Mouse (Mus musculus) CH12.LX (cell line): ENCODE results near the gene Zscan21. TPM values are rescaled to one million over a fixed set of nuclear protein-coding genes. Genes with fewer than 3 reads are reported as not detected.
A peak's percentile ranks its signal among the peaks of the same experiment; 100 is the strongest.

Source experiments
- DNase-seq: peaks from one replicate; pipeline ENCODE4 v3.0.0-alpha.2; 2013; ENCODE audit errors: extremely low read depth
- H3K27ac ChIP-seq: 2 replicates; pipeline ENCODE4 v1.5.1; 2012; ENCODE audit warnings: low read depth, mild to moderate bottlenecking, control low read depth, moderate library complexity; ENCODE audit not compliant: insufficient read depth
- H3K27me3 ChIP-seq: replicated peaks from 2 replicates; pipeline ENCODE3; 2012; ENCODE audit warnings: inconsistent platforms
- H3K36me3 ChIP-seq, 2 experiments: replicated peaks in 1 of 2; 2 replicates each; pipeline versions ENCODE3 to v1.6.1; 2012; ENCODE audit warnings: inconsistent platforms in 1 of 2, low read length in 1 of 2, mild to moderate bottlenecking in 1 of 2, mixed read lengths in 1 of 2, moderate library complexity in 1 of 2; ENCODE audit not compliant: control insufficient read depth in 1 of 2, insufficient read depth in 1 of 2
- H3K4me1 ChIP-seq, 2 experiments: 2 replicates each; pipeline ENCODE4 v1.6.1; 2012; ENCODE audit warnings: inconsistent platforms in 1 of 2, moderate library complexity in 1 of 2; ENCODE audit not compliant: insufficient read depth in 2 of 2, control insufficient read depth in 1 of 2
- H3K4me2 ChIP-seq: 2 replicates; pipeline ENCODE4 v1.6.1; 2012; ENCODE audit warnings: low read depth, mild to moderate bottlenecking, control low read depth; ENCODE audit not compliant: poor library complexity, insufficient read depth, severe bottlenecking
- H3K4me3 ChIP-seq, 3 experiments: fragments of 150-350 bp in 1 of 3; sonication (generic) in 1 of 3; replicated peaks in 1 of 3; 2 replicates each; pipeline versions ENCODE3 to v1.5.1; 2011 to 2012; ENCODE audit warnings: low read depth in 2 of 3, low read length in 2 of 3, mild to moderate bottlenecking in 2 of 3, moderate library complexity in 2 of 3, control low read depth in 1 of 3, improper control_type of control experiment in 1 of 3, inconsistent platforms in 1 of 3, mixed read lengths in 1 of 3; ENCODE audit not compliant: poor library complexity in 1 of 3
- H3K79me2 ChIP-seq: replicated peaks from 2 replicates; pipeline ENCODE4 v1.6.1; 2012; ENCODE audit warnings: mild to moderate bottlenecking, moderate library complexity; ENCODE audit not compliant: control insufficient read depth, poor library complexity, insufficient read depth, severe bottlenecking; ENCODE audit errors: extremely low read depth
- H3K9ac ChIP-seq: 2 replicates; pipeline ENCODE4 v1.6.1; 2012; ENCODE audit warnings: low read depth, mild to moderate bottlenecking, control low read depth, moderate library complexity; ENCODE audit not compliant: insufficient read depth
- H3K9me3 ChIP-seq: replicated peaks from 2 replicates; pipeline ENCODE3; 2012; ENCODE audit warnings: low read length, inconsistent platforms, mixed read lengths
- CHD1 ChIP-seq: IDR thresholded peaks from 2 replicates; pipeline ENCODE4 v1.6.1; 2012; ENCODE audit warnings: low read depth, low read length, improper control_type of control experiment, inconsistent platforms
- CTCF ChIP-seq, 2 experiments: IDR thresholded peaks in 1 of 2; conservative IDR thresholded peaks in 1 of 2; 2 replicates each; pipeline ENCODE4 v1.5.1; 2011 to 2012; ENCODE audit warnings: low read depth in 2 of 2, low read length in 2 of 2, improper control_type of control experiment in 1 of 2, inconsistent platforms in 1 of 2, mild to moderate bottlenecking in 1 of 2, moderate library complexity in 1 of 2
- E2F4 ChIP-seq: IDR thresholded peaks from 2 replicates; pipeline ENCODE4 v1.6.1; 2011; ENCODE audit warnings: low read depth, low read length, improper control_type of control experiment; ENCODE audit not compliant: insufficient replicate concordance
- EP300 ChIP-seq: IDR thresholded peaks from 2 replicates; pipeline ENCODE4 v1.6.1; 2011; ENCODE audit warnings: low read length, improper control_type of control experiment
- ETS1 ChIP-seq: conservative IDR thresholded peaks from 2 replicates; pipeline ENCODE4 v1.6.1; 2012; ENCODE audit warnings: low read depth, mild to moderate bottlenecking, inconsistent platforms, low read length, improper control_type of control experiment, moderate library complexity
- GABPA ChIP-seq: IDR thresholded peaks from 2 replicates; pipeline ENCODE4 v1.6.1; 2012; ENCODE audit warnings: low read depth, low read length, improper control_type of control experiment, inconsistent platforms; ENCODE audit not compliant: insufficient replicate concordance
- IRF4 ChIP-seq: IDR thresholded peaks from 2 replicates; pipeline ENCODE4 v1.6.1; 2014; ENCODE audit warnings: low read depth, mild to moderate bottlenecking, inconsistent platforms, low read length, improper control_type of control experiment
- JUND ChIP-seq: conservative IDR thresholded peaks from 2 replicates; pipeline ENCODE4 v1.6.1; 2011; ENCODE audit warnings: low read depth, low read length, improper control_type of control experiment
- KAT2A ChIP-seq: IDR thresholded peaks from 2 replicates; pipeline ENCODE4 v1.6.1; 2012; ENCODE audit warnings: low read length, improper control_type of control experiment, inconsistent platforms; ENCODE audit not compliant: insufficient replicate concordance
- MAZ ChIP-seq: IDR thresholded peaks from 2 replicates; pipeline ENCODE4 v1.6.1; 2012; ENCODE audit warnings: low read depth, mild to moderate bottlenecking, inconsistent platforms, low read length, improper control_type of control experiment, moderate library complexity
- MYC ChIP-seq: IDR thresholded peaks from 2 replicates; pipeline ENCODE4 v1.6.1; 2011; ENCODE audit warnings: low read depth, mild to moderate bottlenecking, improper control_type of control experiment, low read length
- NELFE ChIP-seq: IDR thresholded peaks from 2 replicates; pipeline ENCODE4 v1.6.1; 2011; ENCODE audit warnings: low read depth, low read length, improper control_type of control experiment
- PAX5 ChIP-seq: IDR thresholded peaks from 2 replicates; pipeline ENCODE4 v1.6.1; 2012; ENCODE audit warnings: low read length, inconsistent platforms, mixed read lengths
- POLR2A ChIP-seq: IDR thresholded peaks from 2 replicates; pipeline ENCODE4 v1.6.1; 2011; ENCODE audit warnings: low read depth, mild to moderate bottlenecking, improper control_type of control experiment, low read length
- RAD21 ChIP-seq: IDR thresholded peaks from 2 replicates; pipeline ENCODE4 v1.6.1; 2011; ENCODE audit warnings: low read depth, mild to moderate bottlenecking, low read length, improper control_type of control experiment, moderate library complexity
- SMC3 ChIP-seq: IDR thresholded peaks from 2 replicates; pipeline ENCODE4 v1.6.1; 2011; ENCODE audit warnings: low read depth, low read length, improper control_type of control experiment
- TBP ChIP-seq: conservative IDR thresholded peaks from 2 replicates; pipeline ENCODE4 v1.6.1; 2011; ENCODE audit warnings: low read depth, low read length, improper control_type of control experiment
- TCF12 ChIP-seq: IDR thresholded peaks from 2 replicates; pipeline ENCODE4 v1.6.1; 2014; ENCODE audit warnings: low read depth, mild to moderate bottlenecking, inconsistent platforms, low read length, improper control_type of control experiment
- UBTF ChIP-seq: IDR thresholded peaks from 2 replicates; pipeline ENCODE4 v1.6.1; 2012; ENCODE audit warnings: low read depth, mild to moderate bottlenecking, inconsistent platforms, low read length, improper control_type of control experiment, moderate library complexity
- ZC3H11A ChIP-seq: IDR thresholded peaks from 2 replicates; pipeline ENCODE4 v1.6.1; 2012; ENCODE audit warnings: low read depth, mild to moderate bottlenecking, inconsistent platforms, low read length, improper control_type of control experiment
- ZKSCAN1 ChIP-seq: IDR thresholded peaks from 2 replicates; pipeline ENCODE4 v1.6.1; 2012; ENCODE audit warnings: low read depth, inconsistent platforms, low read length, improper control_type of control experiment, borderline replicate concordance
- ZMIZ1 ChIP-seq: IDR thresholded peaks from 2 replicates; pipeline ENCODE4 v1.6.1; 2012; ENCODE audit warnings: low read depth, mild to moderate bottlenecking, inconsistent platforms, low read length, improper control_type of control experiment
- ZNF384 ChIP-seq: IDR thresholded peaks from 2 replicates; pipeline ENCODE4 v1.6.1; 2012; ENCODE audit warnings: low read depth, low read length, improper control_type of control experiment, inconsistent platforms
- dilution Hi-C: fragments of 300-500 bp; cut with MboI; formaldehyde crosslinking; loops from 2 replicates; pipeline ENCODE4 v1.14.3; 2020; ENCODE audit warnings: low sequenced_read_pairs; ENCODE audit not compliant: extremely low pct_unique_long_range_greater_than_20kb, extremely low pct_ligation_motif_present
- in situ Hi-C: fragments of 300-500 bp; cut with MboI; formaldehyde crosslinking; loops from 3 replicates; pipeline ENCODE4 v1.14.3; 2019; ENCODE audit warnings: low sequenced_read_pairs, low pct_ligation_motif_present, low pct_unique_long_range_greater_than_20kb, mixed read lengths
- polyA plus RNA-seq: library from polyadenylated mRNA; unstranded; fragments of >175 nt; gene quantifications from 2 replicates; pipeline ENCODE4 v1.2.1, GENCODE M21; 2012; ENCODE audit warnings: low read depth; ENCODE audit not compliant: insufficient read length
- total RNA-seq, 2 experiments: library from RNA; depleted of rRNA; stranded (reverse); fragments of 300-350 nt in 1 of 2; fragments of >200 nt in 1 of 2; gene quantifications; 2 replicates each; pipeline ENCODE4 v1.2.3; 2012 to 2014

Gene Zscan21
- total and polyA plus RNA-seq, 3 experiments = 9.0 to 12.1 (median 9.6) TPM

- peak overlapping the region; percentile 83 for H3K9ac ChIP-seq
- in situ Hi-C loops = no loop called here
- no peaks in the 10 kb centered on the region for H3K27me3 ChIP-seq
- H3K9me3 ChIP-seq = no peaks in the 10 kb centered on the region
- peaks cover 7 to 17% of the 10 kb centered on the region in 2 experiments for H3K4me1 ChIP-seq
- peaks cover 6% of the 10 kb centered on the region for H3K79me2 ChIP-seq
- TF ChIP-seq JUND (no peak), GABPA (no peak), RAD21 (no peak), ZMIZ1 (no peak), PAX5 (no peak), IRF4 (no peak), ZNF384 (no peak), TCF12 (no peak), MAZ (no peak), SMC3 (no peak), CHD1 (no peak), ZC3H11A (no peak)
- peak overlapping the region; percentile 71 to 74 (median 71) for H3K4me3 ChIP-seq
- H3K27ac ChIP-seq = peak overlapping the region; percentile 53
- dilution Hi-C loops = no loop called here
- H3K4me2 ChIP-seq = peak overlapping the region; percentile 81
- peaks cover 7 to 9% of the 10 kb centered on the region in 2 experiments for H3K36me3 ChIP-seq
- DNase-seq = peak; percentile 27
These were observed 704 bp downstream of the Zscan21 start for GRCm38 (mm10) chr5:138117199-138118015.

- H3K4me3 ChIP-seq = peak overlapping the region; percentile 71 to 74 (median 71)
- no peak for DNase-seq
These were observed 1.3 kb downstream of the Zscan21 start for GRCm38 (mm10) chr5:138118041-138118440.

More at GRCm38 (mm10) chr5:138118041-138118440, 1.3 kb downstream of the Zscan21 start:
- Histone ChIP-seq H3K79me2 (peaks cover 6% of the 10 kb centered on the region; the same call in 1 of the 2 replicates), H3K4me1 (peaks cover 7 to 17% of the 10 kb centered on the region in 2 experiments), H3K27ac (no peak overlapping the region), H3K27me3 (no peaks in the 10 kb centered on the region), H3K9me3 (no peaks in the 10 kb centered on the region), H3K36me3 (peaks cover 11% of the 10 kb centered on the region in 2 experiments), H3K4me2 (peak overlapping the region; percentile 81), H3K9ac (peak overlapping the region; percentile 83; the same call in 1 of the 2 replicates)
- TF ChIP-seq ETS1 (no peak), MYC (no peak), E2F4 (no peak), POLR2A (no peak), JUND (no peak), IRF4 (no peak), NELFE (no peak), UBTF (no peak), KAT2A (no peak), EP300 (no peak), ZKSCAN1 (no peak), CTCF (conservative IDR thresholded peaks at IDR 0.05 in 1 of 2, IDR thresholded peaks at IDR 0.05 in 1 of 2; ENCODE audit: low read depth in 2 of 2, low read length in 2 of 2) (peak; percentile 10 to 45; a peak in 2 of 4 replicates), SMC3 (no peak), TBP (0 out of 2 replicates have a peak, but pooled peaks have one; percentile 45)
- dilution Hi-C loops (no loop called here), in situ Hi-C loops (no loop called here)
